Mouse (Mus musculus): ENCODE results near the gene Crygc.

DNA sequence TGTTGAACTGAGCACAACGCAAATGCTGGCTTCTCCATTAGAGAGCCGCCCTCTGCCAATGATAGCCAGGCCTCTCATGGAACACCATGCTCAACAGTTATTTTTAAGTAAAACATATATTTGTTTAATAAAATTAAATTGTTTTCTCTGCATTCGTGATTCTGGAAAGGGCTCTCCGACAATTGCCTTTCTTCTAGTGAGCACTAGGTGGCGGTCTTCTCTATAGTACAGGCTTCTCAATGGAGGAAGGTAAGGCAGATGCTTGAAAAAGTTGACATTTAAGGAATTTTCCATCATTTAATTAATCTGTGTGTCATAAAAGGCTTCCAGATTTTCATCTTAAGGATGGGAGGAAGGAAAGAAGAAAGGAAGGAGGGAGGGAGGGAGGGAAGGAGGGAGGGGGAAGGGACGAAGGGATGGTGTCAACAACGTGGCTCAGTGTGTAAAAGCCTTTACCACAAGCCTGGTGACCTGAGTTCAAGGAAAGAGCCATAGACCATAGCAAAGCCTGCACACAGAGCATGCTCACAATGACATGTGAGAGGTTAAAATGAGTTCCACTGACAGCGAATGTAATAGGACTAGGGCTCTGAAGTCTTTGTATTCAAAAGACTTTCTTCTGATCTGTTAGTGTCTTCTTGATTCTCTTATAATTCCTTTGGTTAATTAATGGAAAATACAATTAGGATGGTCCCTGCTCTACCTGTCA is 26.9 kb downstream of the Crygc start:
- TF ChIP-seq EP300 (IDR thresholded peaks at IDR 0.05; ENCODE audit: insufficient read depth, low read depth, low read length) (no peak), CTCF (IDR thresholded peaks at IDR 0.05) (peak; percentile 81)
